Mouse (Mus musculus): Measurements from ENCODE around the gene Tpbpa. TPM values are rescaled to one million over a fixed set of nuclear protein-coding genes. Genes with fewer than 3 reads are reported as not detected.
A peak's percentile ranks its signal among the peaks of the same experiment; 100 is the strongest.
"Not testable (repeated sequence)": the region's sequence is repeated elsewhere in the genome, so short reads cannot be mapped to it uniquely, and the experiment has no call there.

Gene Tpbpa
- not detected in 2 replicates for polyA plus RNA-seq (2015; fragmentation: Nextera tagmentation; extraction: Ambion mirVana)

GRCm38 (mm10) chr13:60941884-60942283, at the start of gene Tpbpa:
Gene Tpbpa (minus strand): TSS chr13:60941984.
- not testable (repeated sequence) for H3K4me1 ChIP-seq (ENCODE audit: insufficient read depth, low read depth, low read length); H3K36me3 ChIP-seq (ENCODE audit: insufficient read depth, low read length); H3K9me3 ChIP-seq (ENCODE audit: low read length); H3K4me3 ChIP-seq (ENCODE audit: low read depth, low read length); H3K9ac ChIP-seq (replicated peaks; ENCODE audit: low read depth); H3K27me3 ChIP-seq (replicated peaks; ENCODE audit: insufficient read depth, low read length); DNase-seq (ENCODE audit: low spot score); H3K4me2 ChIP-seq (replicated peaks; ENCODE audit: low read depth, low read length); ATAC-seq; H3K27ac ChIP-seq (ENCODE audit: low read length)
- WGBS, result 79% methylated on average over 3 of the region's 3 CpGs

GRCm38 (mm10) chr13:60986915-60987314, 45.1 kb upstream of the Tpbpa start:
- WGBS, result 76% methylated on average over 4 of the region's 5 CpGs
- not testable (repeated sequence) for ATAC-seq; DNase-seq (ENCODE audit: low spot score); H3K4me2 ChIP-seq (replicated peaks; ENCODE audit: low read depth, low read length); H3K36me3 ChIP-seq (ENCODE audit: insufficient read depth, low read length); H3K4me3 ChIP-seq (ENCODE audit: low read depth, low read length); H3K9me3 ChIP-seq (ENCODE audit: low read length); H3K27me3 ChIP-seq (replicated peaks; ENCODE audit: insufficient read depth, low read length); H3K4me1 ChIP-seq (ENCODE audit: insufficient read depth, low read depth, low read length); H3K9ac ChIP-seq (replicated peaks; ENCODE audit: low read depth); H3K27ac ChIP-seq (ENCODE audit: low read length)

GRCm38 (mm10) chr13:60972319-60972718, 30.5 kb upstream of the Tpbpa start:
- DNase-seq (ENCODE audit: low spot score); H3K27me3 ChIP-seq (replicated peaks; ENCODE audit: insufficient read depth, low read length); H3K9ac ChIP-seq (replicated peaks; ENCODE audit: low read depth); H3K9me3 ChIP-seq (ENCODE audit: low read length); H3K4me1 ChIP-seq (ENCODE audit: insufficient read depth, low read depth, low read length); H3K4me2 ChIP-seq (replicated peaks; ENCODE audit: low read depth, low read length); ATAC-seq; H3K4me3 ChIP-seq (ENCODE audit: low read depth, low read length); H3K27ac ChIP-seq (ENCODE audit: low read length); H3K36me3 ChIP-seq (ENCODE audit: insufficient read depth, low read length): not testable (repeated sequence)
- 0 out of 2 replicates have a peak, but pooled peaks have one; percentile 4 for TF ChIP-seq CTCF (IDR thresholded peaks at IDR 0.05)
- WGBS, result 61% methylated on average over 4 of the region's 4 CpGs

GRCm38 (mm10) chr13:60963985-60964384, 22.2 kb upstream of the Tpbpa start:
- H3K4me3 ChIP-seq (ENCODE audit: low read depth, low read length); ATAC-seq; H3K27me3 ChIP-seq (replicated peaks; ENCODE audit: insufficient read depth, low read length); H3K27ac ChIP-seq (ENCODE audit: low read length); H3K36me3 ChIP-seq (ENCODE audit: insufficient read depth, low read length); H3K4me2 ChIP-seq (replicated peaks; ENCODE audit: low read depth, low read length); DNase-seq (ENCODE audit: low spot score); H3K9ac ChIP-seq (replicated peaks; ENCODE audit: low read depth); H3K4me1 ChIP-seq (ENCODE audit: insufficient read depth, low read depth, low read length); H3K9me3 ChIP-seq (ENCODE audit: low read length): not testable (repeated sequence)
- 18% methylated on average over 3 of the region's 5 CpGs for WGBS

- DNase-seq (ENCODE audit: low spot score) (peak; percentile 20), ATAC-seq (no peak)
- H3K9ac ChIP-seq (replicated peaks; ENCODE audit: low read depth), result no peak overlapping the region
- 62% methylated on average over 5 of the region's 5 CpGs for WGBS
- TF ChIP-seq CTCF (IDR thresholded peaks at IDR 0.05), result no peak
- TF ChIP-seq EP300 (IDR thresholded peaks at IDR 0.05), result no peak
- H3K9me3 ChIP-seq (ENCODE audit: low read length), result no peaks in the 10 kb centered on the region
- no peak overlapping the region for H3K4me3 ChIP-seq (ENCODE audit: low read depth, low read length)
- no peaks in the 10 kb centered on the region for H3K27me3 ChIP-seq (replicated peaks; ENCODE audit: insufficient read depth, low read length)
- H3K36me3 ChIP-seq (ENCODE audit: insufficient read depth, low read length), result no peaks in the 10 kb centered on the region
- H3K4me2 ChIP-seq (replicated peaks; ENCODE audit: low read depth, low read length), result no peak overlapping the region
- H3K4me1 ChIP-seq (ENCODE audit: insufficient read depth, low read depth, low read length), result no peaks in the 10 kb centered on the region
- no peak overlapping the region for H3K27ac ChIP-seq (ENCODE audit: low read length)
These were observed 19.9 kb upstream of the Tpbpa start for GRCm38 (mm10) chr13:60961706-60962105.

GRCm38 (mm10) chr13:60936500-60936901, 5.3 kb downstream of the Tpbpa start, which contains the start of the genes Gm49391 and Ctla2a:
Gene Gm49391 (minus strand): TSS chr13:60936571.
Gene Ctla2a (minus strand): TSS chr13:60936625.
- TF ChIP-seq EP300 (IDR thresholded peaks at IDR 0.05) (peak; percentile 100), CTCF (IDR thresholded peaks at IDR 0.05) (no peak)
- Histone ChIP-seq H3K4me1 (ENCODE audit: insufficient read depth, low read depth, low read length) (no peaks in the 10 kb centered on the region), H3K4me3 (ENCODE audit: low read depth, low read length) (no peak within 1 kb of the TSS), H3K9ac (replicated peaks; ENCODE audit: low read depth) (no peak within 1 kb of the TSS), H3K4me2 (replicated peaks; ENCODE audit: low read depth, low read length) (no peak within 1 kb of the TSS), H3K9me3 (ENCODE audit: low read length) (no peaks in the 10 kb centered on the region), H3K27me3 (replicated peaks; ENCODE audit: insufficient read depth, low read length) (no peaks in the 10 kb centered on the region), H3K36me3 (ENCODE audit: insufficient read depth, low read length) (no peaks in the 10 kb centered on the region), H3K27ac (ENCODE audit: low read length) (peak within 1 kb of the TSS; percentile 16; the same call in 1 of the 2 replicates)
- WGBS, result 35% methylated on average over 5 of the region's 5 CpGs
- DNase-seq (ENCODE audit: low spot score) (peak; percentile 74), ATAC-seq (peak; percentile 97)

GRCm38 (mm10) chr13:60935490-60935889, 6.3 kb downstream of the Tpbpa start, which contains the start of gene Gm49393:
Gene Gm49393 (minus strand): TSS chr13:60935590.
- WGBS, result 66% methylated on average over 2 of the region's 2 CpGs
- not testable (repeated sequence) for H3K4me1 ChIP-seq (ENCODE audit: insufficient read depth, low read depth, low read length); H3K4me3 ChIP-seq (ENCODE audit: low read depth, low read length); H3K9me3 ChIP-seq (ENCODE audit: low read length); H3K9ac ChIP-seq (replicated peaks; ENCODE audit: low read depth); H3K36me3 ChIP-seq (ENCODE audit: insufficient read depth, low read length); H3K27me3 ChIP-seq (replicated peaks; ENCODE audit: insufficient read depth, low read length); DNase-seq (ENCODE audit: low spot score); H3K27ac ChIP-seq (ENCODE audit: low read length); H3K4me2 ChIP-seq (replicated peaks; ENCODE audit: low read depth, low read length); ATAC-seq

DNA sequence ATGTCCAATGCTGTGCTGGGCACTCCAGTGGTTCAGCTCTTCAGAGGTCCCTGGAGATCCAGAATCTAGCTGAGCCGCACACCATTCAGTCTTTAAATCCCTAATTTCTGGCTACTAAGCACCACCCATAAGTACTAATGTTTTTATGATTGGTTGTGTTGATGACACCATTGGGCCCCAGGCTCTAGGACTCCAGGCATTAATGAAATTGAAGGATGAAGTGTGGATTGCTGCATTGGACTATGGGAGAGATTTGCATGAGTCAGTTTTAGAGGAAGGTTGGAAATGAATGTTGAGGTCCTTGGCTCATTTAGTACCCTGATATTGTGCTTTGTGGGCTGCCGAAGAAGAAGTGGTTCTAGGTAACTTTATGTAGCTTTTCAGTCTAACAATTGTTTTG, 37.0 kb downstream of the Tpbpa start, which contains the start of gene Tpbpb:
TSS of gene Tpbpb (minus strand) at position 101 of the 400 bp plus-strand sequence.
- not testable (repeated sequence) for H3K27ac ChIP-seq (ENCODE audit: low read length); H3K4me3 ChIP-seq (ENCODE audit: low read depth, low read length); H3K4me2 ChIP-seq (replicated peaks; ENCODE audit: low read depth, low read length); H3K9ac ChIP-seq (replicated peaks; ENCODE audit: low read depth); H3K27me3 ChIP-seq (replicated peaks; ENCODE audit: insufficient read depth, low read length); H3K4me1 ChIP-seq (ENCODE audit: insufficient read depth, low read depth, low read length); DNase-seq (ENCODE audit: low spot score); H3K36me3 ChIP-seq (ENCODE audit: insufficient read depth, low read length); ATAC-seq; H3K9me3 ChIP-seq (ENCODE audit: low read length)
- WGBS, result 84% methylated on average over 2 of the region's 2 CpGs

Measured in lung, postnatal 0 days (tissue).